Mouse (Mus musculus) liver, embryonic 14.5 days (tissue): ENCODE data around the gene Sfxn1.

Experiments used
- CTCF ChIP-seq: IDR thresholded peaks from 2 replicates; pipeline ENCODE4 v1.5.1; 2016; ENCODE audit warnings: antibody characterized with exemption, low read depth, control low read depth
- EP300 ChIP-seq: IDR thresholded peaks from 2 replicates; pipeline ENCODE4 v1.6.1; 2016; ENCODE audit warnings: antibody characterized with exemption, low read depth

GRCm38 (mm10) chr13:54055448-54055861 is 16.2 kb upstream of the Sfxn1 start, which contains the start of gene Drd1:
- TF ChIP-seq CTCF (peak; percentile 74), EP300 (no peak)
